Mouse (Mus musculus): ENCODE measurements at regions not wholly inside any gene's neighbourhood (a gene's known extent, or its start where the extent isn't known, plus 50 kb on each side); places are given as distances from the start of the nearest gene placed in this dataset.

GRCm38 (mm10) chr4:89469883-89470282 is 159.0 kb upstream of the Cdkn2b start:
- H3ac ChIP-seq (ENCODE audit: control insufficient read depth, insufficient read length): no peak overlapping the region
- no peaks in the 10 kb centered on the region for H3K79me2 ChIP-seq (ENCODE audit: control insufficient read depth, insufficient read depth)
- no peak for TF ChIP-seq CEBPB (IDR thresholded peaks at IDR 0.05; ENCODE audit: insufficient read depth, poor library complexity, severe bottlenecking)
- TF ChIP-seq MAX (IDR thresholded peaks at IDR 0.05; ENCODE audit: low read depth): no peak
- TF ChIP-seq TCF3 (IDR thresholded peaks at IDR 0.05; ENCODE audit: insufficient read length, low read depth): no peak
- TF ChIP-seq REST (IDR thresholded peaks at IDR 0.05; ENCODE audit: insufficient read depth, insufficient read length): no peak
- no peak for TF ChIP-seq TCF12 (IDR thresholded peaks at IDR 0.05; ENCODE audit: insufficient read depth, poor library complexity, severe bottlenecking)
- no peak for TF ChIP-seq MYOD1 (IDR thresholded peaks at IDR 0.05; ENCODE audit: control insufficient read depth in 1 of 3, insufficient read length in 2 of 3, low read depth in 2 of 3)
- TF ChIP-seq POLR2A (IDR thresholded peaks at IDR 0.05; ENCODE audit: insufficient read length, low read depth): no peak
- no peaks in the 10 kb centered on the region for H3K27me3 ChIP-seq (ENCODE audit: control insufficient read depth, insufficient read depth, insufficient read length)
- no peaks in the 10 kb centered on the region for H3K36me3 ChIP-seq (ENCODE audit: control insufficient read depth, insufficient read depth)
- H3K4me3 ChIP-seq: no peak overlapping the region
- H3K4me2 ChIP-seq (ENCODE audit: low read depth): no peak overlapping the region

- Histone ChIP-seq H3K4me2 (ENCODE audit: low read depth) (no peak overlapping the region), H3K4me3 (no peak overlapping the region), H3K27me3 (ENCODE audit: control insufficient read depth, insufficient read depth, insufficient read length) (no peaks in the 10 kb centered on the region), H3K36me3 (ENCODE audit: control insufficient read depth, insufficient read depth) (no peaks in the 10 kb centered on the region), H3ac (ENCODE audit: control insufficient read depth, insufficient read length) (no peak overlapping the region), H3K79me2 (ENCODE audit: control insufficient read depth, insufficient read depth) (no peaks in the 10 kb centered on the region)
- TF ChIP-seq MYOD1 (IDR thresholded peaks at IDR 0.05; ENCODE audit: control insufficient read depth in 1 of 3, insufficient read length in 2 of 3, low read depth in 2 of 3) (no peak), REST (IDR thresholded peaks at IDR 0.05; ENCODE audit: insufficient read depth, insufficient read length) (no peak), CEBPB (IDR thresholded peaks at IDR 0.05; ENCODE audit: insufficient read depth, poor library complexity, severe bottlenecking) (no peak), SRF (IDR thresholded peaks at IDR 0.05; ENCODE audit: control insufficient read depth, insufficient read length, low read depth) (no peak), TCF12 (IDR thresholded peaks at IDR 0.05; ENCODE audit: insufficient read depth, poor library complexity, severe bottlenecking) (no peak), POLR2A (IDR thresholded peaks at IDR 0.05; ENCODE audit: insufficient read length, low read depth) (no peak), MAX (IDR thresholded peaks at IDR 0.05; ENCODE audit: low read depth) (no peak)
These were observed 158.6 kb upstream of the Cdkn2b start for GRCm38 (mm10) chr4:89469406-89469805.

- Histone ChIP-seq H3K4me2 (ENCODE audit: low read depth) (no peak overlapping the region), H3ac (ENCODE audit: control insufficient read depth, insufficient read length) (no peak overlapping the region), H3K4me3 (no peak overlapping the region), H3K79me2 (ENCODE audit: control insufficient read depth, insufficient read depth) (no peaks in the 10 kb centered on the region), H3K27me3 (ENCODE audit: control insufficient read depth, insufficient read depth, insufficient read length) (no peaks in the 10 kb centered on the region), H3K36me3 (ENCODE audit: control insufficient read depth, insufficient read depth) (no peaks in the 10 kb centered on the region)
- TF ChIP-seq E2F4 (IDR thresholded peaks at IDR 0.05; ENCODE audit: insufficient read depth): no peak
- no peak for TF ChIP-seq TCF12 (IDR thresholded peaks at IDR 0.05; ENCODE audit: insufficient read depth, poor library complexity, severe bottlenecking)
- TF ChIP-seq CEBPB (IDR thresholded peaks at IDR 0.05; ENCODE audit: insufficient read depth, poor library complexity, severe bottlenecking): no peak
- no peak for TF ChIP-seq USF1 (IDR thresholded peaks at IDR 0.05; ENCODE audit: low read depth)
- TF ChIP-seq SRF (IDR thresholded peaks at IDR 0.05; ENCODE audit: control insufficient read depth, insufficient read length, low read depth): no peak
- TF ChIP-seq REST (IDR thresholded peaks at IDR 0.05; ENCODE audit: insufficient read depth, insufficient read length): no peak
- TF ChIP-seq POLR2A (IDR thresholded peaks at IDR 0.05; ENCODE audit: insufficient read length, low read depth): no peak
- TF ChIP-seq POLR2AphosphoS2 (IDR thresholded peaks at IDR 0.05; ENCODE audit: insufficient read length, low read depth): no peak
- TF ChIP-seq MAX (IDR thresholded peaks at IDR 0.05; ENCODE audit: low read depth): no peak
- TF ChIP-seq TCF3 (IDR thresholded peaks at IDR 0.05; ENCODE audit: insufficient read length, low read depth): no peak
- TF ChIP-seq MYOD1 (IDR thresholded peaks at IDR 0.05; ENCODE audit: control insufficient read depth in 1 of 3, insufficient read length in 2 of 3, low read depth in 2 of 3): no peak
- no peak for TF ChIP-seq MYOG (IDR thresholded peaks at IDR 0.05; ENCODE audit: control insufficient read depth in 1 of 3, insufficient read depth in 1 of 3, insufficient read length in 2 of 3, low read depth in 2 of 3)
These were observed 155.9 kb upstream of the Cdkn2b start for GRCm38 (mm10) chr4:89466766-89467165.

DNA sequence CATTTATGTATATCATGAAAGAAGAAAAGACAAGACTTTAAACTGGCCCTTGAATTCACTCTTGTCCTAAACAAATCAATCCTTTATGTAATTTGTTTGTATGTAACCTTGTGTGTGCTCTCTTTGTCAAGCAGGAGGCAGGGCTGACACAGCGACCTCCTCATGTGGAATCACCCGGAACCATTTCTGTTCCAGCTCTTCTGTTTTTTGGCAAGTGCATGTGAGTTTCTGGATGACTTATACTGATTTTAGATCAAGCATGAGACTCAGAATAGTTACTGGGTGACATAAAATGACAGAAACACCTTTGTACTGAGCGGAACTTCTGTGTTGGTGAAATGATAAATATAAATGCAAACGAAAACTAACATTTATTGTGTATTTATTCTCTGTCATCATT is 152.3 kb upstream of the Cdkn2b start:
- no peak overlapping the region for H3K4me2 ChIP-seq (ENCODE audit: low read depth)
- no peaks in the 10 kb centered on the region for H3K79me2 ChIP-seq (ENCODE audit: control insufficient read depth, insufficient read depth)
- no peaks in the 10 kb centered on the region for H3K27me3 ChIP-seq (ENCODE audit: control insufficient read depth, insufficient read depth, insufficient read length)
- H3K4me3 ChIP-seq: no peak overlapping the region
- no peak for TF ChIP-seq REST (IDR thresholded peaks at IDR 0.05; ENCODE audit: insufficient read depth, insufficient read length)
- TF ChIP-seq MYOG (IDR thresholded peaks at IDR 0.05; ENCODE audit: control insufficient read depth in 1 of 3, insufficient read depth in 1 of 3, insufficient read length in 2 of 3, low read depth in 2 of 3): no peak
- TF ChIP-seq MYOD1 (IDR thresholded peaks at IDR 0.05; ENCODE audit: control insufficient read depth in 1 of 3, insufficient read length in 2 of 3, low read depth in 2 of 3): no peak
- no peak for TF ChIP-seq POLR2AphosphoS2 (IDR thresholded peaks at IDR 0.05; ENCODE audit: insufficient read length, low read depth)
- no peak for TF ChIP-seq TCF3 (IDR thresholded peaks at IDR 0.05; ENCODE audit: insufficient read length, low read depth)
- no peak for TF ChIP-seq SRF (IDR thresholded peaks at IDR 0.05; ENCODE audit: control insufficient read depth, insufficient read length, low read depth)
- no peak for TF ChIP-seq POLR2A (IDR thresholded peaks at IDR 0.05; ENCODE audit: insufficient read length, low read depth)
- H3ac ChIP-seq (ENCODE audit: control insufficient read depth, insufficient read length): no peak overlapping the region
- no peaks in the 10 kb centered on the region for H3K36me3 ChIP-seq (ENCODE audit: control insufficient read depth, insufficient read depth)

DNA sequence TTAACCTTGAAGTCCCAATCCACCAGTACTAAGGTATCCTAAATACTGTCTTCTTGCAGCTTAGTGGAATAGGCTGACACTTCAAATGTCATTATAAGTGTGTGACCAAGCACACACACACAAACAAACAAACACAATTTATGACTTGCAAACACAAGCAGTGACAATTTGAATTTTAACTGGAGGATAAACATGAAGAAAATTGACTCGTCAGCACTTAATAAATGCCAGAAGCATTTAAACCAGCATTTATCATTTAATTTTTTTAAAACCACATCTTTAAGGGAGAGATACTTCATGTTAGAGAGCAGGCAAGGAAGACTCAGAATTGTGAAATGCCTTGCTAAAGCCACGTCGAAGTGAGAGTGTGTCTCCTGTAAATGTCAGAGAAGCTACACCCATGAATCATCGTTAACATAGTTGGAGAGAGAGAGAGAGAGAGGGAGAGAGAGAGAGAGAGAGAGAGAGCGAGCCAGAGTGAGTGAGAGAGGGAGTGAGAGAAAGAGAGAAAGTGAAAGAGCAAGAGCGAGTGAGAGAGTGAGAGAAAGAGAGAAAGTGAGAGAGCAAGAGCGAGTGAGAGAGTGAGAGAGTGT is 149.4 kb upstream of the Cdkn2b start:
- H3ac ChIP-seq (ENCODE audit: control insufficient read depth, insufficient read length): no peak overlapping the region
- no peak overlapping the region for H3K4me2 ChIP-seq (ENCODE audit: low read depth)
- no peaks in the 10 kb centered on the region for H3K27me3 ChIP-seq (ENCODE audit: control insufficient read depth, insufficient read depth, insufficient read length)
- H3K79me2 ChIP-seq (ENCODE audit: control insufficient read depth, insufficient read depth): no peaks in the 10 kb centered on the region
- no peaks in the 10 kb centered on the region for H3K36me3 ChIP-seq (ENCODE audit: control insufficient read depth, insufficient read depth)
- TF ChIP-seq USF1 (IDR thresholded peaks at IDR 0.05; ENCODE audit: low read depth): no peak
- TF ChIP-seq TCF12 (IDR thresholded peaks at IDR 0.05; ENCODE audit: insufficient read depth, poor library complexity, severe bottlenecking): no peak
- no peak for TF ChIP-seq E2F4 (IDR thresholded peaks at IDR 0.05; ENCODE audit: insufficient read depth)
- TF ChIP-seq MYOG (IDR thresholded peaks at IDR 0.05; ENCODE audit: control insufficient read depth in 1 of 3, insufficient read depth in 1 of 3, insufficient read length in 2 of 3, low read depth in 2 of 3): no peak
- no peak for TF ChIP-seq POLR2AphosphoS2 (IDR thresholded peaks at IDR 0.05; ENCODE audit: insufficient read length, low read depth)
- TF ChIP-seq REST (IDR thresholded peaks at IDR 0.05; ENCODE audit: insufficient read depth, insufficient read length): no peak
- no peak for TF ChIP-seq SRF (IDR thresholded peaks at IDR 0.05; ENCODE audit: control insufficient read depth, insufficient read length, low read depth)
- TF ChIP-seq MYOD1 (IDR thresholded peaks at IDR 0.05; ENCODE audit: control insufficient read depth in 1 of 3, insufficient read length in 2 of 3, low read depth in 2 of 3): no peak
- no peak for TF ChIP-seq TCF3 (IDR thresholded peaks at IDR 0.05; ENCODE audit: insufficient read length, low read depth)
- TF ChIP-seq POLR2A (IDR thresholded peaks at IDR 0.05; ENCODE audit: insufficient read length, low read depth): no peak
- no peak for TF ChIP-seq MAX (IDR thresholded peaks at IDR 0.05; ENCODE audit: low read depth)
- no peak for TF ChIP-seq CEBPB (IDR thresholded peaks at IDR 0.05; ENCODE audit: insufficient read depth, poor library complexity, severe bottlenecking)
- no peak overlapping the region for H3K4me3 ChIP-seq

Data from myocyte (in vitro differentiated cells).